Mouse (Mus musculus) testis, adult 2 months (tissue): ENCODE results near the gene Gm128.

Experiments
- CTCF ChIP-seq: fragments of 200-500 bp; IDR thresholded peaks from 2 replicates; pipeline ENCODE4 v1.5.1; 2012; ENCODE audit warnings: low read depth, mild to moderate bottlenecking, inconsistent platforms, low read length, moderate library complexity; ENCODE audit not compliant: control insufficient read depth, insufficient read depth, insufficient replicate concordance
- POLR2A ChIP-seq: fragments of 200-500 bp; IDR thresholded peaks from 2 replicates; pipeline ENCODE4 v1.6.1; 2012; ENCODE audit warnings: low read depth, mild to moderate bottlenecking, inconsistent platforms, low read length, moderate library complexity; ENCODE audit not compliant: control insufficient read depth

DNA sequence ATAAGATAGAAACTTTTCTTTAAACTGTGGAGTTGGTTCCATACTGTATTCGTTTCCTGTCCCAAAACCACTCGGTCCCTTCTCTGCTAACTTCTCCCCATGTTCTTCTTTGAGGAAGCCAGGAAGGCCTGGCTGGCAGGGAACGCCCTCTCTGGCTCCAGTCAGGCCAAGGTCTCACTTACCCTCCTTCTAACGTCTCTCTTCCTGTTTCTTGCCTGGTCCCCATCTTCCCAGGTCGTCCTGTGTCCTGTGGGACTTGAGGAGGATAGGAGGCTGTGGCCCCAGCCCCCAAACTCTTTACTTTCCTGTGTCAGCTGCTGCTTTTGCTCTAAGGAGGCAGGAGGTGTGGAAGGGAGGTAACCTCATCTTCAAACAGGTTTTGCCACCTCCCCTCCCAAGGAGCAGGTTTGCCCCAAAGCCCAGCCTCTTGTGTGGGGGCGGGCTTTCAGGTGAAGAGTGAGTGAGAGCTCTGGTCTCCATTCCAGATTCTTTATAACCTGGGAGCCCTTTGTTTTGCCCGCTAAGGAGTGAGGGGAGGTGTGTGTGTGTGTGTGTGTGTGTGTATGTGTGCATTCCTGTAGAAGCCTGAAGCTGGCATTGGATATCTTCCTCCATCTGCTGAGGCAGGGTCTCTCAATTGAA is 9.5 kb upstream of the Gm128 start, which contains the start of gene Bnipl:
- TF ChIP-seq CTCF (no peak), POLR2A (no peak)
